Mouse (Mus musculus) CH12.LX (cell line): ENCODE data around the gene Bbs12. TPM values are rescaled to one million over a fixed set of nuclear protein-coding genes. Genes with fewer than 3 reads are reported as not detected.
A peak's percentile ranks its signal among the peaks of the same experiment; 100 is the strongest.

Experiments used
- DNase-seq: peaks from one replicate; pipeline ENCODE4 v3.0.0-alpha.2; 2013; ENCODE audit errors: extremely low read depth
- H3K27ac ChIP-seq: 2 replicates; pipeline ENCODE4 v1.5.1; 2012; ENCODE audit warnings: low read depth, mild to moderate bottlenecking, control low read depth, moderate library complexity; ENCODE audit not compliant: insufficient read depth
- H3K27me3 ChIP-seq: replicated peaks from 2 replicates; pipeline ENCODE3; 2012; ENCODE audit warnings: inconsistent platforms
- H3K36me3 ChIP-seq, 2 experiments: replicated peaks in 1 of 2; 2 replicates each; pipeline versions ENCODE3 to v1.6.1; 2012; ENCODE audit warnings: inconsistent platforms in 1 of 2, low read length in 1 of 2, mild to moderate bottlenecking in 1 of 2, mixed read lengths in 1 of 2, moderate library complexity in 1 of 2; ENCODE audit not compliant: control insufficient read depth in 1 of 2, insufficient read depth in 1 of 2
- H3K4me1 ChIP-seq, 2 experiments: 2 replicates each; pipeline ENCODE4 v1.6.1; 2012; ENCODE audit warnings: inconsistent platforms in 1 of 2, moderate library complexity in 1 of 2; ENCODE audit not compliant: insufficient read depth in 2 of 2, control insufficient read depth in 1 of 2
- H3K4me2 ChIP-seq: 2 replicates; pipeline ENCODE4 v1.6.1; 2012; ENCODE audit warnings: low read depth, mild to moderate bottlenecking, control low read depth; ENCODE audit not compliant: poor library complexity, insufficient read depth, severe bottlenecking
- H3K4me3 ChIP-seq, 3 experiments: fragments of 150-350 bp in 1 of 3; sonication (generic) in 1 of 3; replicated peaks in 1 of 3; 2 replicates each; pipeline versions ENCODE3 to v1.5.1; 2011 to 2012; ENCODE audit warnings: low read depth in 2 of 3, low read length in 2 of 3, mild to moderate bottlenecking in 2 of 3, moderate library complexity in 2 of 3, control low read depth in 1 of 3, improper control_type of control experiment in 1 of 3, inconsistent platforms in 1 of 3, mixed read lengths in 1 of 3; ENCODE audit not compliant: poor library complexity in 1 of 3
- H3K79me2 ChIP-seq: replicated peaks from 2 replicates; pipeline ENCODE4 v1.6.1; 2012; ENCODE audit warnings: mild to moderate bottlenecking, moderate library complexity; ENCODE audit not compliant: control insufficient read depth, poor library complexity, insufficient read depth, severe bottlenecking; ENCODE audit errors: extremely low read depth
- H3K9ac ChIP-seq: 2 replicates; pipeline ENCODE4 v1.6.1; 2012; ENCODE audit warnings: low read depth, mild to moderate bottlenecking, control low read depth, moderate library complexity; ENCODE audit not compliant: insufficient read depth
- H3K9me3 ChIP-seq: replicated peaks from 2 replicates; pipeline ENCODE3; 2012; ENCODE audit warnings: low read length, inconsistent platforms, mixed read lengths
- BHLHE40 ChIP-seq: IDR thresholded peaks from 2 replicates; pipeline ENCODE4 v1.6.1; 2011; ENCODE audit warnings: mild to moderate bottlenecking, low read depth, low read length, improper control_type of control experiment
- CTCF ChIP-seq, 2 experiments: IDR thresholded peaks in 1 of 2; conservative IDR thresholded peaks in 1 of 2; 2 replicates each; pipeline ENCODE4 v1.5.1; 2011 to 2012; ENCODE audit warnings: low read depth in 2 of 2, low read length in 2 of 2, improper control_type of control experiment in 1 of 2, inconsistent platforms in 1 of 2, mild to moderate bottlenecking in 1 of 2, moderate library complexity in 1 of 2
- E2F4 ChIP-seq: IDR thresholded peaks from 2 replicates; pipeline ENCODE4 v1.6.1; 2011; ENCODE audit warnings: low read depth, low read length, improper control_type of control experiment; ENCODE audit not compliant: insufficient replicate concordance
- EP300 ChIP-seq: IDR thresholded peaks from 2 replicates; pipeline ENCODE4 v1.6.1; 2011; ENCODE audit warnings: low read length, improper control_type of control experiment
- ETS1 ChIP-seq: conservative IDR thresholded peaks from 2 replicates; pipeline ENCODE4 v1.6.1; 2012; ENCODE audit warnings: low read depth, mild to moderate bottlenecking, inconsistent platforms, low read length, improper control_type of control experiment, moderate library complexity
- IRF4 ChIP-seq: IDR thresholded peaks from 2 replicates; pipeline ENCODE4 v1.6.1; 2014; ENCODE audit warnings: low read depth, mild to moderate bottlenecking, inconsistent platforms, low read length, improper control_type of control experiment
- MAX ChIP-seq: IDR thresholded peaks from 2 replicates; pipeline ENCODE4 v1.6.1; 2011; ENCODE audit warnings: low read length, improper control_type of control experiment
- MEF2A ChIP-seq: IDR thresholded peaks from 2 replicates; pipeline ENCODE4 v1.6.1; 2014; ENCODE audit warnings: low read depth, mild to moderate bottlenecking, inconsistent platforms, low read length, improper control_type of control experiment, borderline replicate concordance
- MXI1 ChIP-seq: IDR thresholded peaks from 2 replicates; pipeline ENCODE4 v1.6.1; 2011; ENCODE audit warnings: mild to moderate bottlenecking, low read depth, low read length, improper control_type of control experiment
- NELFE ChIP-seq: IDR thresholded peaks from 2 replicates; pipeline ENCODE4 v1.6.1; 2011; ENCODE audit warnings: low read depth, low read length, improper control_type of control experiment
- PAX5 ChIP-seq: IDR thresholded peaks from 2 replicates; pipeline ENCODE4 v1.6.1; 2012; ENCODE audit warnings: low read length, inconsistent platforms, mixed read lengths
- POLR2AphosphoS2 ChIP-seq: IDR thresholded peaks from 2 replicates; pipeline ENCODE4 v1.6.1; 2011; ENCODE audit warnings: low read depth, low read length, improper control_type of control experiment
- RAD21 ChIP-seq: IDR thresholded peaks from 2 replicates; pipeline ENCODE4 v1.6.1; 2011; ENCODE audit warnings: low read depth, mild to moderate bottlenecking, low read length, improper control_type of control experiment, moderate library complexity
- SIN3A ChIP-seq: IDR thresholded peaks from 2 replicates; pipeline ENCODE4 v1.6.1; 2012; ENCODE audit warnings: low read length, improper control_type of control experiment, inconsistent platforms
- SMC3 ChIP-seq: IDR thresholded peaks from 2 replicates; pipeline ENCODE4 v1.6.1; 2011; ENCODE audit warnings: low read depth, low read length, improper control_type of control experiment
- TCF12 ChIP-seq: IDR thresholded peaks from 2 replicates; pipeline ENCODE4 v1.6.1; 2014; ENCODE audit warnings: low read depth, mild to moderate bottlenecking, inconsistent platforms, low read length, improper control_type of control experiment
- UBTF ChIP-seq: IDR thresholded peaks from 2 replicates; pipeline ENCODE4 v1.6.1; 2012; ENCODE audit warnings: low read depth, mild to moderate bottlenecking, inconsistent platforms, low read length, improper control_type of control experiment, moderate library complexity
- ZMIZ1 ChIP-seq: IDR thresholded peaks from 2 replicates; pipeline ENCODE4 v1.6.1; 2012; ENCODE audit warnings: low read depth, mild to moderate bottlenecking, inconsistent platforms, low read length, improper control_type of control experiment
- dilution Hi-C: fragments of 300-500 bp; cut with MboI; formaldehyde crosslinking; loops from 2 replicates; pipeline ENCODE4 v1.14.3; 2020; ENCODE audit warnings: low sequenced_read_pairs; ENCODE audit not compliant: extremely low pct_unique_long_range_greater_than_20kb, extremely low pct_ligation_motif_present
- in situ Hi-C: fragments of 300-500 bp; cut with MboI; formaldehyde crosslinking; loops from 3 replicates; pipeline ENCODE4 v1.14.3; 2019; ENCODE audit warnings: low sequenced_read_pairs, low pct_ligation_motif_present, low pct_unique_long_range_greater_than_20kb, mixed read lengths
- polyA plus RNA-seq: library from polyadenylated mRNA; unstranded; fragments of >175 nt; gene quantifications from 2 replicates; pipeline ENCODE4 v1.2.1, GENCODE M21; 2012; ENCODE audit warnings: low read depth; ENCODE audit not compliant: insufficient read length
- total RNA-seq, 2 experiments: library from RNA; depleted of rRNA; stranded (reverse); fragments of 300-350 nt in 1 of 2; fragments of >200 nt in 1 of 2; gene quantifications; 2 replicates each; pipeline ENCODE4 v1.2.3; 2012 to 2014

Bbs12 gene
- total and polyA plus RNA-seq, 3 experiments, result 3.2 to 8.3 (median 4.0) TPM

DNA sequence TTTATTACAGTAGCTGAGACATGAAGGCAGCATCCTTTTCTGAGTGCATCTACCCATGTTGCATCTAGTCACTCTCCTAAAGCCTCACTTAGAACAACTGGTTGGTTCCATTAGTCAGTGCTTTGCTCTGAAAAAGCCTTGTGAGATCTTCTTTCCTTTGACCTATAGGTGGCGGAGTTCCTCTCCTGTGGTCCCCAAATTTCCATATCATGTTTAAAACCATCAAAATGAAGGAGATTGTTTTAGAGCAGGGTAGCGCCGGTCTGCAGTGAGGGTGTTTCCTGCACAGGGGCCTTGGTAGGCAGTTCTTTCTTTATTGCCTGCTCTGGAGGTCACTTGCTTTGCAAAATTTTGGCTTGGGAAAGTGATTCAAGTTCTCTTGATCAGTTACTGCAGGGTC is 12.0 kb downstream of the Bbs12 start:
- peaks cover 0 to 18% of the 10 kb centered on the region in 2 experiments for H3K36me3 ChIP-seq
- H3K4me1 ChIP-seq, result no peaks in the 10 kb centered on the region
- DNase-seq, result peak; percentile 36
- H3K9me3 ChIP-seq, result no peaks in the 10 kb centered on the region
- H3K79me2 ChIP-seq, result no peaks in the 10 kb centered on the region
- no peak overlapping the region for H3K27ac ChIP-seq
- no peaks in the 10 kb centered on the region for H3K27me3 ChIP-seq
- no peak overlapping the region for H3K4me2 ChIP-seq
- H3K9ac ChIP-seq, result no peak overlapping the region
- peak; percentile 64 for TF ChIP-seq SMC3
- TF ChIP-seq MAX, result no peak
- TF ChIP-seq EP300, result 0 out of 2 replicates have a peak, but pooled peaks have one; percentile 24
- TF ChIP-seq SIN3A, result no peak
- TF ChIP-seq CTCF (conservative IDR thresholded peaks at IDR 0.05 in 1 of 2, IDR thresholded peaks at IDR 0.05 in 1 of 2; ENCODE audit: low read depth in 2 of 2, low read length in 2 of 2), result peak; percentile 13 to 78; a peak in 3 of 4 replicates
- TF ChIP-seq MEF2A, result peak; percentile 18; the same call in 1 of the 2 replicates
- peak; percentile 53 for TF ChIP-seq RAD21
- in situ Hi-C loops, result loop anchor here (10.0 kb wide), 1 partner anchor 90 kb away; the partner anchor contains the start of gene Spata5
- dilution Hi-C loops, result no loop called here
- no peak overlapping the region for H3K4me3 ChIP-seq

DNA sequence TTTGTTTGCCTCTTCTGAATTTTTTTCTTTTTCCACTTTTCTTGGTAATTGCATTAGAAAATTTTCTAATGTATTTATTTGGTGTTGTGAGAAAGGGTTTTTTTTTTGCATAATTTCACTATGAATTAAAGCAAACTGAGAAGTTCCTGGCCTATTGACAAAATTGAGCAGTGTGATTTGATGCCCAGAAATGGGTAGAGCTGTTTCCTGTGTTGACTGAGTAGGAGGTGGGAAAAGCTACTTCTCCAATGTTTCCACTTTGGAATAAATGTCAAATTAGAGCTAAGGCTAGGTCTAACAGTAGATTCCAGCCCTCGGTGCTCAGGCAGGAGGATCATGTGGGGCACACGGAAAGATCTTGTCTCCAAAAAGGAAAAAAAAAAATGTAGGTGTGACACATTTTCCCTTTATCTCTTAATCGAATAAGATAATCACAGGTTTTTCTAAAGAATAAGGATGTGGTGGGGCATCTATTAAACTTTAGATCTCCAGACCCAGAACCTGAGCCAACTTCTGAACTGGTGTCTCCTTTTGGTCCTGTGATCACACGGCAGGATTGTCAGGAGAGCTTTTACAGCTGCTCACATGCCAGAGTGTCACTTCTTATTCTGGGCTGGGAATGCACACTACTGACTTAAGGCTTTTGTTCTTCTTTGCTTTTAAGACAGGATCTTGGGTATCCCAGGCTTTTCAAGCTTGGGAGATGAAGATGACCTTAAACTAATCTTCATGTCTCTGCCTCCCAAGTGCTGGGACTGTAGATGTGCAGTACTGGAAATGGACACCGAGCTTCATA is 13.2 kb downstream of the Bbs12 start:
- in situ Hi-C loops (loop anchor here (10.0 kb wide), 1 partner anchor 89 kb away; the partner anchor contains the start of gene Spata5), dilution Hi-C loops (no loop called here)
- no peak overlapping the region for H3K4me3 ChIP-seq
- H3K9ac ChIP-seq, result no peak overlapping the region
- peaks cover 0 to 6% of the 10 kb centered on the region in 2 experiments for H3K36me3 ChIP-seq
- DNase-seq, result no peak
- no peaks in the 10 kb centered on the region for H3K9me3 ChIP-seq
- TF ChIP-seq EP300 (no peak), POLR2AphosphoS2 (no peak), UBTF (no peak), MXI1 (no peak), IRF4 (no peak), ETS1 (no peak), ZMIZ1 (no peak), E2F4 (no peak), PAX5 (no peak), NELFE (no peak), TCF12 (no peak), BHLHE40 (no peak)
- no peaks in the 10 kb centered on the region for H3K79me2 ChIP-seq
- H3K27me3 ChIP-seq, result no peaks in the 10 kb centered on the region
- no peak overlapping the region for H3K4me2 ChIP-seq
- H3K27ac ChIP-seq, result no peak overlapping the region
- no peaks in the 10 kb centered on the region for H3K4me1 ChIP-seq
